Mouse (Mus musculus) kidney, postnatal 36 days (tissue): ENCODE measurements around the gene Btg4.

Source experiments
- DNase-seq, 2 experiments: peaks; one replicate each; pipeline ENCODE4 v3.0.0; 2021 to 2022; ENCODE audit warnings: mixed read lengths in 2 of 2

Gene Btg4

DNA sequence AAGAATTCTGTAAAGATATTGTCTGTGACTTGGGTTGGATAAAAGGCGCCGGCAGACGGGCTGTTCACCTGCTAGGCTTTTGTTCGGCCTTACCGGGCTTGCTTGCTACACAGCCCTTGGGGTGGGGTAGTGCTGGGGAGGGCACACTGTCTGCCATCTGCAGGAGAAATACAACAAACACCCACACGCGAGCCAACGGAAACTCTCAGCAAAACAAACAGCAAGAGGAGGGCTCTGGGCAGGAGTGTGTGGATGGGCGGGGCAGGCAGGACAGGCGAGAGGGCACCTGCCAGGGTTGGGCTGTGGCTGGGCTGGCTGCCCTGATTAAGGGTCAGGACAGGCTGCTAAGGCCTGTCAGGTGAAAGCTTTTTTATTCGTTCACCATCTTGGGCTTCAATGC is 107.3 kb downstream of the Btg4 start:
- peak; percentile 12 to 36 for DNase-seq

DNA sequence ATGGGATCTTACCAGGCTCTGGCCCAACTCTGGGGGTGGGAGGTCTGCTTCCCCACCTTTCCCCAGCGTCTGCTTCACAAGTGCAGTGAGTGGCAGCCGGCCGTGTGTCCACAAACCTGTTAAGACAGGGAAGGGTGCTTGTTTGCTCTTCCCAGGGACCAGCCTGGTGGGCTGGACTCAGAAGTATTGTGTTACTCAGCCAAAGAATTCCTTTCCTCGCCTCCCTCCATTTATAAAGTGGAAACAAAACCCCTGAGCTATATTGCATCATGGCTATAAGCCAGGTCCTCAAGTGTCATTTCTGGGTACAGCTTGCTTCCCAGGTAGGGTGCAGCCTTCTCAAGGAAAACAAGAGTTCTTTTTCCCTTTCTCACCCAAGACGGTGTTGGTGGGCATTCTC is 108.0 kb downstream of the Btg4 start:
- no peak for DNase-seq

DNA sequence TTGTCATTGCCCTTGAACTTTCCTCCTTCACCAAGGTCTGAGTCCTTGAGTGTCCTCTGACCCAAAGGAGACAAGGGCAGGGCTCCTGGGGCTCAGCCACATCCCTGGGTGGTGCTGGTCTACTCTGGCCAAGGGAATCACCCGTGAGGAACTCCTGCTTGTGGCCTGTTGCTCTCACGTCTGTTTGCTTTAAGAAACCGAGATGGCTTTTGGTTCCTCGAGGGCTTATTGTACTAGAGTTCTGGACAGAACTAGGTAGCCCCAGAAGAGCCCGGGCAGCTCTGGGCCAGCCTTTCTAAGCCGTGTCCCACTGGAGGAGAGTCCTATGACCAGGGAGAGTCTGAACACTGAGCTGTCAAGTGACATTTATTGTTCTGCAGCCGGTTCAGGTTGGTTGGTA is 108.4 kb downstream of the Btg4 start:
- no peak for DNase-seq
